Mouse (Mus musculus): Measurements from ENCODE around the gene Ankrd11.

GRCm38 (mm10) chr8:122923431-122924090 is 118.5 kb downstream of the Ankrd11 start:
- no peak for TF ChIP-seq POLR2A (IDR thresholded peaks at IDR 0.05; ENCODE audit: control insufficient read depth, low read depth, low read length)
- no peak for TF ChIP-seq CTCF (IDR thresholded peaks at IDR 0.05; ENCODE audit: control insufficient read depth, insufficient read depth, insufficient replicate concordance, low read depth, low read length)
